Mouse (Mus musculus) limb, embryonic 12.5 days (tissue): ENCODE results near the gene Frmd5. TPM values are rescaled to one million over a fixed set of nuclear protein-coding genes. Genes with fewer than 3 reads are reported as not detected.
"Not testable (repeated sequence)": the region's sequence is repeated elsewhere in the genome, so short reads cannot be mapped to it uniquely, and the experiment has no call there.

Source experiments
- ATAC-seq: fragments of 200-750 bp; cut with Nextera tagmentation; 2 replicates; pipeline ENCODE4 v1.8.0; 2017; ENCODE audit warnings: low read depth, moderate TSS enrichment; ENCODE audit not compliant: insufficient number of reproducible peaks, insufficient read depth, low FRiP score, low TSS enrichment
- H3K27ac ChIP-seq: fragments of 300-500 bp; sonication (generic); 2 replicates; pipeline ENCODE4 v1.5.1; 2016; ENCODE audit warnings: mild to moderate bottlenecking, moderate library complexity
- H3K27me3 ChIP-seq: fragments of 300-500 bp; sonication (generic); 2 replicates; pipeline ENCODE4 v1.6.1; 2016; ENCODE audit warnings: mild to moderate bottlenecking, moderate library complexity
- H3K36me3 ChIP-seq: fragments of 300-500 bp; sonication (generic); 2 replicates; pipeline ENCODE4 v1.6.1; 2016; ENCODE audit warnings: mild to moderate bottlenecking, moderate library complexity
- H3K4me1 ChIP-seq: fragments of 300-500 bp; sonication (generic); replicated peaks from 2 replicates; pipeline ENCODE4 v1.6.1; 2016
- H3K4me2 ChIP-seq: fragments of 300-500 bp; sonication (generic); 2 replicates; pipeline ENCODE4 v1.6.1; 2016; ENCODE audit warnings: mild to moderate bottlenecking, moderate library complexity
- H3K4me3 ChIP-seq: fragments of 300-500 bp; sonication (generic); replicated peaks from 2 replicates; pipeline ENCODE4 v1.5.1; 2016; ENCODE audit warnings: mild to moderate bottlenecking
- H3K9ac ChIP-seq: fragments of 300-500 bp; sonication (generic); replicated peaks from 2 replicates; pipeline ENCODE4 v1.6.1; 2016; ENCODE audit warnings: mild to moderate bottlenecking, moderate library complexity
- H3K9me3 ChIP-seq: fragments of 300-500 bp; sonication (generic); 2 replicates; pipeline ENCODE4 v1.6.1; 2016; ENCODE audit warnings: mild to moderate bottlenecking, moderate library complexity
- WGBS: fragments of 180-500 bp; shearing (Covaris S2); methylation state at CpG from one replicate; pipeline ENCODE4 v1.1.7; 2016; 5-methylcytosine and 5-hydroxymethylcytosine counted together
- polyA plus RNA-seq: library from polyadenylated mRNA; unstranded; fragments of >200 nt; fragmentation: Nextera tagmentation; extraction: Ambion mirVana; gene quantifications from 2 replicates; pipeline ENCODE4 v1.2.1, GENCODE M21; 2016

Gene Frmd5
- polyA plus RNA-seq, 1 experiment from 2014 or later, result 3.8 TPM

- not testable (repeated sequence) for H3K4me3 ChIP-seq, H3K9me3 ChIP-seq, H3K27ac ChIP-seq, H3K4me2 ChIP-seq, ATAC-seq, H3K9ac ChIP-seq, H3K4me1 ChIP-seq, H3K36me3 ChIP-seq
- H3K27me3 ChIP-seq, result peaks cover 29% of the 10 kb centered on the region
- 88% methylated on average over 6 of the region's 6 CpGs for WGBS
Measured at GRCm38 (mm10) chr2:121810876-121811275, 4.0 kb upstream of the Frmd5 start.

- Histone ChIP-seq H3K9me3 (no peaks in the 10 kb centered on the region), H3K27me3 (peaks cover 36% of the 10 kb centered on the region), H3K4me1 (peaks cover 14% of the 10 kb centered on the region), H3K9ac (no peak overlapping the region), H3K4me2 (no peak overlapping the region), H3K27ac (no peak overlapping the region), H3K36me3 (no peaks in the 10 kb centered on the region), H3K4me3 (no peak overlapping the region)
- WGBS, result 87% methylated on average over 3 of the region's 3 CpGs
- ATAC-seq, result no peak
Measured at GRCm38 (mm10) chr2:121809126-121809525, 2.2 kb upstream of the Frmd5 start.

GRCm38 (mm10) chr2:121806171-121806943 lies 530 bp downstream of the Frmd5 start:
- no peaks in the 10 kb centered on the region for H3K36me3 ChIP-seq
- no peaks in the 10 kb centered on the region for H3K9me3 ChIP-seq
- H3K9ac ChIP-seq, result peak overlapping the region; percentile 69
- 0 out of 2 replicates have a peak overlapping the region, but pooled peaks have one; percentile 17 for H3K27ac ChIP-seq
- peak; percentile 83 for ATAC-seq
- H3K27me3 ChIP-seq, result peaks cover 36% of the 10 kb centered on the region
- peak overlapping the region; percentile 70 for H3K4me3 ChIP-seq
- under 1% methylated on average over 65 of the region's 90 CpGs for WGBS
- peaks cover 14% of the 10 kb centered on the region for H3K4me1 ChIP-seq
- peak overlapping the region; percentile 93 for H3K4me2 ChIP-seq

- H3K9me3 ChIP-seq, result 0 out of 2 replicates have a peak, but pooled peaks cover 3% of the 10 kb centered on the region
- no peaks in the 10 kb centered on the region for H3K27me3 ChIP-seq
- ATAC-seq, result no peak
- H3K4me3 ChIP-seq, result no peak overlapping the region
- no peak overlapping the region for H3K4me2 ChIP-seq
- H3K36me3 ChIP-seq, result no peaks in the 10 kb centered on the region
- H3K4me1 ChIP-seq, result no peaks in the 10 kb centered on the region
- WGBS, result 89% methylated on average over 7 of the region's 7 CpGs
- H3K9ac ChIP-seq, result no peak overlapping the region
- H3K27ac ChIP-seq, result no peak overlapping the region
Measured at GRCm38 (mm10) chr2:121799051-121799450, 7.8 kb downstream of the Frmd5 start.

- no peak for ATAC-seq
- H3K9me3 ChIP-seq, result 0 out of 2 replicates have a peak, but pooled peaks cover 3% of the 10 kb centered on the region
- H3K9ac ChIP-seq, result no peak overlapping the region
- no peak overlapping the region for H3K4me2 ChIP-seq
- H3K27ac ChIP-seq, result no peak overlapping the region
- H3K27me3 ChIP-seq, result no peaks in the 10 kb centered on the region
- WGBS, result 90% methylated on average over 6 of the region's 6 CpGs
- H3K36me3 ChIP-seq, result no peaks in the 10 kb centered on the region
- H3K4me1 ChIP-seq, result no peaks in the 10 kb centered on the region
- H3K4me3 ChIP-seq, result no peak overlapping the region
Measured at GRCm38 (mm10) chr2:121795995-121796394, 10.9 kb downstream of the Frmd5 start.

- no peaks in the 10 kb centered on the region for H3K27me3 ChIP-seq
- no peak overlapping the region for H3K27ac ChIP-seq
- H3K9me3 ChIP-seq, result no peaks in the 10 kb centered on the region
- no peak overlapping the region for H3K4me3 ChIP-seq
- H3K4me1 ChIP-seq, result peaks cover 9% of the 10 kb centered on the region; the same call in 1 of the 2 replicates
- no peaks in the 10 kb centered on the region for H3K36me3 ChIP-seq
- ATAC-seq, result no peak
- H3K4me2 ChIP-seq, result no peak overlapping the region
- H3K9ac ChIP-seq, result no peak overlapping the region
Measured at GRCm38 (mm10) chr2:121789777-121790176, 17.1 kb downstream of the Frmd5 start.

- Histone ChIP-seq H3K4me2 (no peak overlapping the region), H3K4me3 (no peak overlapping the region), H3K27me3 (no peaks in the 10 kb centered on the region), H3K36me3 (no peaks in the 10 kb centered on the region), H3K4me1 (peaks cover 15% of the 10 kb centered on the region), H3K9me3 (no peaks in the 10 kb centered on the region), H3K27ac (no peak overlapping the region), H3K9ac (no peak overlapping the region)
- WGBS, result 76% methylated on average over 2 of the region's 2 CpGs
- no peak for ATAC-seq
Measured at GRCm38 (mm10) chr2:121788415-121788814, 18.5 kb downstream of the Frmd5 start.

GRCm38 (mm10) chr2:121787767-121788166 lies 19.1 kb downstream of the Frmd5 start:
- Histone ChIP-seq H3K27ac (no peak overlapping the region), H3K4me2 (no peak overlapping the region), H3K4me1 (peaks cover 17% of the 10 kb centered on the region), H3K4me3 (no peak overlapping the region), H3K27me3 (no peaks in the 10 kb centered on the region), H3K36me3 (no peaks in the 10 kb centered on the region), H3K9me3 (no peaks in the 10 kb centered on the region), H3K9ac (no peak overlapping the region)
- WGBS, result 66% methylated on average over 13 of the region's 13 CpGs
- ATAC-seq, result no peak

GRCm38 (mm10) chr2:121787271-121787670 lies 19.6 kb downstream of the Frmd5 start:
- Histone ChIP-seq H3K4me3 (no peak overlapping the region), H3K4me1 (peaks cover 22% of the 10 kb centered on the region), H3K27me3 (no peaks in the 10 kb centered on the region), H3K9me3 (no peaks in the 10 kb centered on the region), H3K36me3 (no peaks in the 10 kb centered on the region), H3K4me2 (no peak overlapping the region), H3K9ac (no peak overlapping the region), H3K27ac (no peak overlapping the region)
- ATAC-seq, result no peak
- 29% methylated on average over 7 of the region's 7 CpGs for WGBS

- Histone ChIP-seq H3K4me3 (no peak overlapping the region), H3K4me1 (no peaks in the 10 kb centered on the region), H3K9me3 (no peaks in the 10 kb centered on the region), H3K27me3 (no peaks in the 10 kb centered on the region), H3K4me2 (no peak overlapping the region), H3K36me3 (no peaks in the 10 kb centered on the region), H3K9ac (no peak overlapping the region), H3K27ac (no peak overlapping the region)
- WGBS, result 85% methylated on average over 7 of the region's 7 CpGs
- no peak for ATAC-seq
Measured at GRCm38 (mm10) chr2:121776219-121776618, 30.7 kb downstream of the Frmd5 start.

- Histone ChIP-seq H3K4me3 (no peak overlapping the region), H3K36me3 (no peaks in the 10 kb centered on the region), H3K9me3 (peaks cover 6% of the 10 kb centered on the region; the same call in 1 of the 2 replicates), H3K27ac (no peak overlapping the region), H3K9ac (no peak overlapping the region), H3K4me2 (no peak overlapping the region), H3K27me3 (no peaks in the 10 kb centered on the region), H3K4me1 (no peaks in the 10 kb centered on the region)
- WGBS, result 79% methylated on average over 5 of the region's 5 CpGs
- no peak for ATAC-seq
Measured at GRCm38 (mm10) chr2:121764851-121765250, 42.0 kb downstream of the Frmd5 start.

- Histone ChIP-seq H3K9me3 (no peaks in the 10 kb centered on the region), H3K4me2 (no peak overlapping the region), H3K4me3 (no peak overlapping the region), H3K27me3 (no peaks in the 10 kb centered on the region), H3K36me3 (no peaks in the 10 kb centered on the region), H3K27ac (no peak overlapping the region), H3K9ac (no peak overlapping the region), H3K4me1 (no peaks in the 10 kb centered on the region)
- no peak for ATAC-seq
- 88% methylated on average over 5 of the region's 5 CpGs for WGBS
Measured at GRCm38 (mm10) chr2:121761861-121762260, 45.0 kb downstream of the Frmd5 start.
